Mouse (Mus musculus): ENCODE results near the gene Map1b.

DNA sequence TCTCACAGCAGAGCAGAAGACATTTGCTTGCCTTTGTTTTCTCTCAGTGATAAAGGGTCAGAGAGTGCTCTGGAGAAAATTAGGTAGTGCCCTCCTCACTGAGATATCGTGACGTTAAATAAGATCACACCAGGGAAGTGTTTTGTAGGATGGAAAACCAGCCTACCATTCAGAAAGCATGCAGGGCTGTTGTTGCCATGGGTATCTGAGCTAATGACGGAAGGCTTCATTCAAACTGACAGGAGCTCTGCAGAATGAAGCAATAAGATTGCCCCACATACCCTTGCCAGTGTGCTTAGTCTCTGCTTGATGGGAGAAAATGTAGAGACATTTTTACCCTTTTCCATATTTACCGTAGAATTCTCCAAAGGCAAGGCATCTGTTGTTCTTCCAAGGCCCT, 33.7 kb upstream of the Map1b start:
- TF ChIP-seq MAFK (IDR thresholded peaks at IDR 0.05; ENCODE audit: insufficient read depth, low read depth, low read length) (no peak), CHD2 (IDR thresholded peaks at IDR 0.05; ENCODE audit: low read depth, low read length) (no peak), ZNF384 (IDR thresholded peaks at IDR 0.05; ENCODE audit: low read depth, low read length) (no peak)

Data from ES-E14 (cell line).